8 mouse cellular contexts compared by ENCODE assay signal in the genomic region with DNA sequence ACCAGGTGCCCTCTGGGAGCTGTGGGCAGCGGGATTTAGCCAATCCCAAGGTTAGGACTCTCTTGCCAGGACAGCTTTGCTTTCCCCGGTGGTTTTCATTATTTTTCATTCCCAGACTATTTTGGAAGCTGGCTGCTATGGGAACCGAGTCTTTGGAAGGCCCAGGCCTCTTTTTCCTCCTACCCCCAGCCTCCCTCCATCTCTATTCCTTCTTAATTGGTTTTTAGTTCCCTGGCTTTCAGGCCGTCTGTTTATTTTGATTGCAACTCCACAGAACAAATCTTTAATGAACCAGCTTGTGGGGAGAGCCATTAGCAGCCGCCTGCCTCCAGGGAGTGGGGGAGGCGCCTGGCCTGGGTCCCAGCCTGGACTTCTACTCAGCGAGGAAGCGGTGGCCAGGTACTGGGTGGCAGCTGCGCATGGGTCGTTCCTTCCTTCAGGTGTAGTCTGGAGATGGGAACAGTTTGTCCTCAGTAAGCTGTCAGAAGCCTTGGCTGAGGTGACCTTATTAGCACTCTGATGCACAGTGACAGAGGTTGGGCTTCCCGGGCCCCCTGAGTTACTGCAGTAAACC.
A peak's percentile ranks its signal among the peaks of the same experiment; 100 is the strongest.
DNase-seq lines count a peak whose midpoint lies in the region; ATAC-seq lines count a peak whose summit lies in the region.

No protein-coding gene starts in this region.

- no peaks in the 10 kb centered on the region for H3K27me3 ChIP-seq in neural tube, embryonic 13.5 days
- no peaks in the 10 kb centered on the region for H3K27me3 ChIP-seq in forebrain, embryonic 11.5 days (ENCODE audit: control insufficient read depth, insufficient read depth, low read length)
- 0 out of 2 replicates have a peak, but pooled peaks cover 3% of the 10 kb centered on the region for H3K27me3 ChIP-seq in hindbrain, embryonic 12.5 days
- H3K27me3 ChIP-seq in neural tube, embryonic 15.5 days (replicated peaks), result no peaks in the 10 kb centered on the region

- H3K9me3 ChIP-seq in neural tube, embryonic 13.5 days, result no peaks in the 10 kb centered on the region
- no peaks in the 10 kb centered on the region for H3K9me3 ChIP-seq in forebrain, embryonic 11.5 days (ENCODE audit: control insufficient read depth, low read length)
- no peaks in the 10 kb centered on the region for H3K9me3 ChIP-seq in hindbrain, embryonic 12.5 days (replicated peaks)
- no peaks in the 10 kb centered on the region for H3K9me3 ChIP-seq in neural tube, embryonic 15.5 days (replicated peaks)

- peak overlapping the region; percentile 43 for H3K27ac ChIP-seq in neural tube, embryonic 13.5 days (replicated peaks)
- H3K27ac ChIP-seq in forebrain, embryonic 11.5 days (ENCODE audit: low read depth, low read length), result peak overlapping the region; percentile 66
- 0 out of 2 replicates have a peak overlapping the region, but pooled peaks have one; percentile 25 for H3K27ac ChIP-seq in hindbrain, embryonic 12.5 days
- H3K27ac ChIP-seq in neural tube, embryonic 15.5 days (replicated peaks), result peak overlapping the region; percentile 61

- H3K4me2 ChIP-seq in neural tube, embryonic 13.5 days, result no peak overlapping the region
- no peak overlapping the region for H3K4me2 ChIP-seq in forebrain, embryonic 11.5 days (ENCODE audit: low read depth, low read length, severe bottlenecking)
- no peak overlapping the region for H3K4me2 ChIP-seq in hindbrain, embryonic 12.5 days (replicated peaks)
- H3K4me2 ChIP-seq in neural tube, embryonic 15.5 days, result no peak overlapping the region

- ATAC-seq in neural tube, embryonic 13.5 days (ENCODE audit: low read depth), result peak; percentile 71; the same call in 1 of the 2 replicates
- peak; percentile 80 for ATAC-seq in forebrain, embryonic 11.5 days (replicated peaks; ENCODE audit: low FRiP score)
- ATAC-seq in hindbrain, embryonic 12.5 days (ENCODE audit: low FRiP score), result 0 out of 2 replicates have a peak, but pooled peaks have one; percentile 43
- ATAC-seq in neural tube, embryonic 15.5 days (ENCODE audit: low FRiP score), result peak; percentile 72
- ATAC-seq in megakaryocyte, adult 5-6 weeks (ENCODE audit: poor library complexity, severe bottlenecking), result no peak

- H3K9ac ChIP-seq in neural tube, embryonic 13.5 days, result no peak overlapping the region
- H3K9ac ChIP-seq in forebrain, embryonic 11.5 days (ENCODE audit: low read length), result no peak overlapping the region
- no peak overlapping the region for H3K9ac ChIP-seq in hindbrain, embryonic 12.5 days
- no peak overlapping the region for H3K9ac ChIP-seq in neural tube, embryonic 15.5 days (replicated peaks)

- no peaks in the 10 kb centered on the region for H3K36me3 ChIP-seq in neural tube, embryonic 13.5 days
- no peaks in the 10 kb centered on the region for H3K36me3 ChIP-seq in forebrain, embryonic 11.5 days (ENCODE audit: control insufficient read depth, insufficient read depth, low read length)
- no peaks in the 10 kb centered on the region for H3K36me3 ChIP-seq in hindbrain, embryonic 12.5 days
- H3K36me3 ChIP-seq in neural tube, embryonic 15.5 days, result no peaks in the 10 kb centered on the region

- peaks cover 25% of the 10 kb centered on the region for H3K4me1 ChIP-seq in neural tube, embryonic 13.5 days (replicated peaks)
- peaks cover 20% of the 10 kb centered on the region for H3K4me1 ChIP-seq in forebrain, embryonic 11.5 days (replicated peaks; ENCODE audit: control insufficient read depth, insufficient read depth, low read length)
- peaks cover 23% of the 10 kb centered on the region for H3K4me1 ChIP-seq in hindbrain, embryonic 12.5 days
- peaks cover 23% of the 10 kb centered on the region for H3K4me1 ChIP-seq in neural tube, embryonic 15.5 days

- no peak overlapping the region for H3K4me3 ChIP-seq in neural tube, embryonic 13.5 days
- no peak overlapping the region for H3K4me3 ChIP-seq in forebrain, embryonic 11.5 days (ENCODE audit: low read depth, low read length)
- no peak overlapping the region for H3K4me3 ChIP-seq in hindbrain, embryonic 12.5 days
- no peak overlapping the region for H3K4me3 ChIP-seq in neural tube, embryonic 15.5 days (replicated peaks)

- 44% methylated on average over 11 of the region's 11 CpGs for WGBS in neural tube, embryonic 13.5 days
- WGBS in forebrain, embryonic 11.5 days, result 33% methylated on average over 11 of the region's 11 CpGs
- WGBS in hindbrain, embryonic 12.5 days, result 56% methylated on average over 11 of the region's 11 CpGs
- 41% methylated on average over 11 of the region's 11 CpGs for WGBS in neural tube, embryonic 15.5 days

- no peak for DNase-seq in neural tube, embryonic 10.5 days (ENCODE audit: extremely low spot score, low spot score)
- DNase-seq in forebrain, embryonic 11.5 days (ENCODE audit: low spot score), result peak; percentile 84
- peak; percentile 73 for DNase-seq in layer of hippocampus, adult 9-11 months
- DNase-seq in c-Kit-positive CD71-positive TER-119-positive erythroid progenitor cells, embryonic 14.5 days (ENCODE audit: low spot score), result no peak

Comparison
In these comparisons a context has a peak if more than half of its experiments do, and no peak if none do; other contexts are left out.
1. DNase-seq: peak in forebrain, embryonic 11.5 days (single experiment) and layer of hippocampus, adult 9-11 months (single experiment); none in neural tube, embryonic 10.5 days (single experiment) and c-Kit-positive CD71-positive TER-119-positive erythroid progenitor cells, embryonic 14.5 days (single experiment).
2. Peak in every context shown above with its lines, with median percentiles within 50 percentile points of each other: H3K27ac ChIP-seq.